Mouse (Mus musculus): ENCODE data around the gene Ets2. TPM values are rescaled to one million over a fixed set of nuclear protein-coding genes. Genes with fewer than 3 reads are reported as not detected.

The Ets2 gene
- polyA plus RNA-seq, 1 experiment from 2014 or later: 98.2 TPM

GRCm38 (mm10) chr16:95742740-95743030 lies 40.8 kb downstream of the Ets2 start:
- no peak overlapping the region for H3K4me2 ChIP-seq (ENCODE audit: low read depth, severe bottlenecking)
- H3K27ac ChIP-seq (replicated peaks; ENCODE audit: low read depth, low read length): no peak overlapping the region
- WGBS: 30% methylated on average over 6 of the region's 6 CpGs

GRCm38 (mm10) chr16:95743104-95743503 lies 41.2 kb downstream of the Ets2 start:
- Histone ChIP-seq H3K9me3 (ENCODE audit: control insufficient read depth, low read length) (no peaks in the 10 kb centered on the region), H3K27ac (replicated peaks; ENCODE audit: low read depth, low read length) (no peak overlapping the region), H3K4me3 (ENCODE audit: low read depth, low read length) (no peak overlapping the region), H3K9ac (ENCODE audit: low read length) (no peak overlapping the region), H3K27me3 (ENCODE audit: control insufficient read depth, insufficient read depth, low read length) (no peaks in the 10 kb centered on the region), H3K36me3 (ENCODE audit: control insufficient read depth, insufficient read depth, low read length) (no peaks in the 10 kb centered on the region), H3K4me2 (ENCODE audit: low read depth, severe bottlenecking) (no peak overlapping the region), H3K4me1 (ENCODE audit: control insufficient read depth, insufficient read depth, low read length) (peaks cover 5% of the 10 kb centered on the region; the same call in 1 of the 2 replicates)
- DNase-seq (ENCODE audit: low spot score) (no peak), ATAC-seq (ENCODE audit: insufficient number of reproducible peaks, low FRiP score, low TSS enrichment, low read depth) (no peak)
- WGBS: 92% methylated on average over 4 of the region's 4 CpGs

More at GRCm38 (mm10) chr16:95742740-95743030, 40.8 kb downstream of the Ets2 start:
- no peak overlapping the region for H3K4me3 ChIP-seq (ENCODE audit: low read depth, low read length)
- no peak overlapping the region for H3K9ac ChIP-seq (ENCODE audit: low read length)
- DNase-seq (ENCODE audit: low spot score) (no peak), ATAC-seq (ENCODE audit: insufficient number of reproducible peaks, low FRiP score, low TSS enrichment, low read depth) (no peak)
- H3K27me3 ChIP-seq (ENCODE audit: control insufficient read depth, insufficient read depth, low read length): no peaks in the 10 kb centered on the region
- H3K4me1 ChIP-seq (ENCODE audit: control insufficient read depth, insufficient read depth, low read length): peaks cover 5% of the 10 kb centered on the region; the same call in 1 of the 2 replicates
- H3K9me3 ChIP-seq (ENCODE audit: control insufficient read depth, low read length): no peaks in the 10 kb centered on the region
- H3K36me3 ChIP-seq (ENCODE audit: control insufficient read depth, insufficient read depth, low read length): no peaks in the 10 kb centered on the region

- Histone ChIP-seq H3K27me3 (ENCODE audit: control insufficient read depth, insufficient read depth, low read length) (no peaks in the 10 kb centered on the region), H3K36me3 (ENCODE audit: control insufficient read depth, insufficient read depth, low read length) (no peaks in the 10 kb centered on the region), H3K9me3 (ENCODE audit: control insufficient read depth, low read length) (no peaks in the 10 kb centered on the region), H3K9ac (ENCODE audit: low read length) (no peak overlapping the region), H3K4me2 (ENCODE audit: low read depth, severe bottlenecking) (no peak overlapping the region), H3K27ac (replicated peaks; ENCODE audit: low read depth, low read length) (no peak overlapping the region), H3K4me3 (ENCODE audit: low read depth, low read length) (no peak overlapping the region), H3K4me1 (ENCODE audit: control insufficient read depth, insufficient read depth, low read length) (no peaks in the 10 kb centered on the region; the same call in 1 of the 2 replicates)
- ATAC-seq (ENCODE audit: insufficient number of reproducible peaks, low FRiP score, low TSS enrichment, low read depth) (no peak), DNase-seq (ENCODE audit: low spot score) (no peak)
- WGBS: 71% methylated on average over 8 of the region's 8 CpGs
These were observed 42.9 kb downstream of the Ets2 start for GRCm38 (mm10) chr16:95744771-95745170.

- Histone ChIP-seq H3K9ac (ENCODE audit: low read length) (no peak overlapping the region), H3K27me3 (ENCODE audit: control insufficient read depth, insufficient read depth, low read length) (no peaks in the 10 kb centered on the region), H3K4me3 (ENCODE audit: low read depth, low read length) (no peak overlapping the region), H3K27ac (replicated peaks; ENCODE audit: low read depth, low read length) (no peak overlapping the region), H3K4me1 (ENCODE audit: control insufficient read depth, insufficient read depth, low read length) (no peaks in the 10 kb centered on the region; the same call in 1 of the 2 replicates), H3K4me2 (ENCODE audit: low read depth, severe bottlenecking) (no peak overlapping the region), H3K36me3 (ENCODE audit: control insufficient read depth, insufficient read depth, low read length) (no peaks in the 10 kb centered on the region), H3K9me3 (ENCODE audit: control insufficient read depth, low read length) (no peaks in the 10 kb centered on the region)
- no peak for DNase-seq (ENCODE audit: low spot score)
- ATAC-seq (ENCODE audit: insufficient number of reproducible peaks, low FRiP score, low TSS enrichment, low read depth): no peak
- 85% methylated on average over 3 of the region's 3 CpGs for WGBS
These were observed 43.8 kb downstream of the Ets2 start for GRCm38 (mm10) chr16:95745685-95746084.

GRCm38 (mm10) chr16:95746565-95746964 lies 44.7 kb downstream of the Ets2 start:
- Histone ChIP-seq H3K4me3 (ENCODE audit: low read depth, low read length) (no peak overlapping the region), H3K9me3 (ENCODE audit: control insufficient read depth, low read length) (no peaks in the 10 kb centered on the region), H3K27ac (replicated peaks; ENCODE audit: low read depth, low read length) (no peak overlapping the region), H3K4me1 (ENCODE audit: control insufficient read depth, insufficient read depth, low read length) (no peaks in the 10 kb centered on the region; the same call in 1 of the 2 replicates), H3K36me3 (ENCODE audit: control insufficient read depth, insufficient read depth, low read length) (no peaks in the 10 kb centered on the region), H3K4me2 (ENCODE audit: low read depth, severe bottlenecking) (no peak overlapping the region), H3K9ac (ENCODE audit: low read length) (no peak overlapping the region), H3K27me3 (ENCODE audit: control insufficient read depth, insufficient read depth, low read length) (no peaks in the 10 kb centered on the region)
- DNase-seq (ENCODE audit: low spot score): no peak
- 84% methylated on average over 2 of the region's 2 CpGs for WGBS
- ATAC-seq (ENCODE audit: insufficient number of reproducible peaks, low FRiP score, low TSS enrichment, low read depth): no peak

GRCm38 (mm10) chr16:95749291-95750103 lies 47.6 kb downstream of the Ets2 start:
- ATAC-seq (ENCODE audit: insufficient number of reproducible peaks, low FRiP score, low TSS enrichment, low read depth): no peak
- Histone ChIP-seq H3K36me3 (ENCODE audit: control insufficient read depth, insufficient read depth, low read length) (no peaks in the 10 kb centered on the region), H3K4me3 (ENCODE audit: low read depth, low read length) (no peak overlapping the region), H3K9ac (ENCODE audit: low read length) (no peak overlapping the region), H3K9me3 (ENCODE audit: control insufficient read depth, low read length) (no peaks in the 10 kb centered on the region), H3K4me1 (ENCODE audit: control insufficient read depth, insufficient read depth, low read length) (peaks cover 3% of the 10 kb centered on the region; the same call in 1 of the 2 replicates), H3K27me3 (ENCODE audit: control insufficient read depth, insufficient read depth, low read length) (no peaks in the 10 kb centered on the region), H3K4me2 (ENCODE audit: low read depth, severe bottlenecking) (no peak overlapping the region), H3K27ac (replicated peaks; ENCODE audit: low read depth, low read length) (no peak overlapping the region)
- 82% methylated on average over 12 of the region's 12 CpGs for WGBS
- DNase-seq (ENCODE audit: low spot score): no peak

- Histone ChIP-seq H3K9me3 (ENCODE audit: control insufficient read depth, low read length) (no peaks in the 10 kb centered on the region), H3K36me3 (ENCODE audit: control insufficient read depth, insufficient read depth, low read length) (no peaks in the 10 kb centered on the region), H3K27ac (replicated peaks; ENCODE audit: low read depth, low read length) (no peak overlapping the region), H3K9ac (ENCODE audit: low read length) (no peak overlapping the region), H3K4me2 (ENCODE audit: low read depth, severe bottlenecking) (no peak overlapping the region), H3K4me1 (ENCODE audit: control insufficient read depth, insufficient read depth, low read length) (peaks cover 3% of the 10 kb centered on the region; the same call in 1 of the 2 replicates), H3K4me3 (ENCODE audit: low read depth, low read length) (no peak overlapping the region), H3K27me3 (ENCODE audit: control insufficient read depth, insufficient read depth, low read length) (no peaks in the 10 kb centered on the region)
- ATAC-seq (ENCODE audit: insufficient number of reproducible peaks, low FRiP score, low TSS enrichment, low read depth) (no peak), DNase-seq (ENCODE audit: low spot score) (no peak)
- 94% methylated on average over 6 of the region's 6 CpGs for WGBS
These were observed 48.3 kb downstream of the Ets2 start for GRCm38 (mm10) chr16:95750211-95750629.

GRCm38 (mm10) chr16:95752502-95752901 lies 50.6 kb downstream of the Ets2 start:
- WGBS: 85% methylated on average over 9 of the region's 9 CpGs

More at GRCm38 (mm10) chr16:95752502-95752901, 50.6 kb downstream of the Ets2 start:
- H3K4me2 ChIP-seq (ENCODE audit: low read depth, severe bottlenecking): no peak overlapping the region
- ATAC-seq (ENCODE audit: insufficient number of reproducible peaks, low FRiP score, low TSS enrichment, low read depth): no peak
- H3K9me3 ChIP-seq (ENCODE audit: control insufficient read depth, low read length): no peaks in the 10 kb centered on the region
- no peak overlapping the region for H3K4me3 ChIP-seq (ENCODE audit: low read depth, low read length)
- no peak overlapping the region for H3K27ac ChIP-seq (replicated peaks; ENCODE audit: low read depth, low read length)
- DNase-seq (ENCODE audit: low spot score): no peak
- peaks cover 3% of the 10 kb centered on the region; the same call in 1 of the 2 replicates for H3K4me1 ChIP-seq (ENCODE audit: control insufficient read depth, insufficient read depth, low read length)
- H3K9ac ChIP-seq (ENCODE audit: low read length): no peak overlapping the region
- H3K36me3 ChIP-seq (ENCODE audit: control insufficient read depth, insufficient read depth, low read length): no peaks in the 10 kb centered on the region
- H3K27me3 ChIP-seq (ENCODE audit: control insufficient read depth, insufficient read depth, low read length): no peaks in the 10 kb centered on the region
